Mouse (Mus musculus): Measurements from ENCODE around the gene Astl. TPM values are rescaled to one million over a fixed set of nuclear protein-coding genes. Genes with fewer than 3 reads are reported as not detected.
A peak's percentile ranks its signal among the peaks of the same experiment; 100 is the strongest.

Astl gene
- polyA plus RNA-seq, 1 experiment, result not detected

DNA sequence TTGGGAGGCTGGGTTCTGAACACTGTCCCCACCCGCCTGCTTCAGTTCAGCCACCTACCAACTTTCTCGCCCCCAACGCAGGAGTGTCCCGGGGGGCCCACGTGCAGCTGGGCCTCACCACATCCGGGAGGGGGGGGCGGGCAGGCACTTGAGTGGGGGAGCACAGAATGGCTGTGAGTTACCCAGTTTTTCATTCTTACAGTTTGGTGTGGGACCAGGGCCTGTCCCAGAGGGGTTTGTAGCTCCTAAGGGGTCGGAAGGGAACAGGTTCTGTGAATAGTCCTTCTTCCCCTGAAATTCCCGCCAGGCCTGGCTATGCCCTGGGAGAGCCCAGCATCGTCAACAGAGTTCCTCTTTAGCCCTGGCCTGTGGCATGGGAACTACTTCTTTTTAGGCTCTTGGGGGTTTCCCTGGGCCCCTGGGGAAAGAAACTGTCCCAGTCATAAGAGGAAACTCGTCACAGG, 3.3 kb upstream of the Astl start:
- TF ChIP-seq CTCF (IDR thresholded peaks at IDR 0.05; ENCODE audit: insufficient read depth, low read depth, low read length), result no peak
- no peak for TF ChIP-seq POLR2A (IDR thresholded peaks at IDR 0.05; ENCODE audit: insufficient read depth, low read depth, low read length)
- Histone ChIP-seq H3K4me3 (ENCODE audit: insufficient read depth, low read depth, low read length) (no peak overlapping the region), H3K4me1 (ENCODE audit: control insufficient read depth, insufficient read depth, low read length) (peaks cover 8% of the 10 kb centered on the region), H3K27ac (ENCODE audit: insufficient read depth, low read depth, low read length) (no peak overlapping the region)
- 57% methylated on average over 11 of the region's 11 CpGs for whole genome bisulfite sequencing

DNA sequence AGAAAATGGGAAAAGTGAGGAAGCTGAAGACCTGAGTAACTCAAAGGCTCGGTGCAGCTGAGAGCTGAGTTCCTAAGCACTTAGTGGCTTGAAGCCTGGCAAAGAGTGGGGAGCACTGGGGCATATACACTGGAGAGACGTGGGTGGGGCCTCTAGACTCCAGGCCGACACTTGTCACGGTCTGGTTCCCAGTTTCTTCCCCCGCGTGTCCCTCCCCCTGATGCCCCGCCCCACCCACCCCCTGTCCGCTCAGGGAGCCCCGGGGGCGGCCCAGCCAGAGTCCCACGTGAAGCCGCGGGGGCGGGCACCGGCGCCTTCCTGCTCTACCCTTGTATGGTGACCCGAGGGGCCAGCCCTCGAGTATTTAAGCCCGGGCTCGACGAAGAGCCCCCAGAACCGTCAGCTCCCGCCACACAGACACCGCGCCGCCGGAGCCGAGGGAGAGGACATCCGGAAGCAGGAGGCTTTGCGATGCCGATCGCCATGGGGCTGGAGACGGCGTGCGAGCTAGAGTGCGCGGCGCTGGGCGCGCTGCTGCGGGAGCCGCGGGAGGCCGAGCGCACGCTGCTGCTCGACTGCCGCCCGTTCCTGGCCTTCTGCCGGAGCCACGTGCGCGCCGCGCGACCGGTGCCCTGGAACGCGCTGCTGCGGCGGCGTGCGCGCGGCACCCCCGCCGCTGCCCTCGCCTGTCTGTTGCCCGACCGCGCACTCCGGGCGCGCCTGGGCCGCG, 2.5 kb upstream of the Astl start, which contains the start of gene Dusp2:
Dusp2 (plus strand) TSS at position 393 of the 730 bp plus-strand sequence.
- no peak within 1 kb of the TSS for H3K27ac ChIP-seq (ENCODE audit: insufficient read depth, low read depth, low read length)
- under 1% methylated on average over 76 of the region's 76 CpGs for WGBS
- H3K4me3 ChIP-seq (ENCODE audit: insufficient read depth, low read depth, low read length), result peak within 1 kb of the TSS; percentile 73
- no peak for TF ChIP-seq POLR2A (IDR thresholded peaks at IDR 0.05; ENCODE audit: insufficient read depth, low read depth, low read length)
- no peak for TF ChIP-seq CTCF (IDR thresholded peaks at IDR 0.05; ENCODE audit: insufficient read depth, low read depth, low read length)
- peaks cover 8% of the 10 kb centered on the region for H3K4me1 ChIP-seq (ENCODE audit: control insufficient read depth, insufficient read depth, low read length)

DNA sequence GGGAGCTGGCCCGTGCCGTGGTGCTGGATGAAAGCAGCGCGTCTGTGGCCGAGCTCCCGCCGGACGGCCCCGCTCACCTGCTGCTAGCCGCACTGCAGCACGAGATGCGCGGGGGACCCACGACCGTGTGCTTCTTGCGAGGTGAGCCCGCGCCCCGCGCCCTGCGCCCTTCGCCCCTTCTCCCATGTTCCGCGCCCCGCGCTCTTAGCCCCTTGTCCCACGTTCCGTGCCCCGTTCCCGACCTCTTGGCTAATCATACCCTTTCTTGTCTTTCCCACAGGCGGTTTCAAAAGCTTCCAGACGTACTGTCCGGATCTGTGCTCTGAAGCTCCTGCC, 2.0 kb upstream of the Astl start:
- Histone ChIP-seq H3K4me3 (ENCODE audit: insufficient read depth, low read depth, low read length) (peak overlapping the region; percentile 73), H3K27ac (ENCODE audit: insufficient read depth, low read depth, low read length) (no peak overlapping the region), H3K4me1 (ENCODE audit: control insufficient read depth, insufficient read depth, low read length) (peaks cover 8% of the 10 kb centered on the region)
- 7% methylated on average over 33 of the region's 33 CpGs for WGBS
- TF ChIP-seq POLR2A (IDR thresholded peaks at IDR 0.05; ENCODE audit: insufficient read depth, low read depth, low read length), result no peak

DNA sequence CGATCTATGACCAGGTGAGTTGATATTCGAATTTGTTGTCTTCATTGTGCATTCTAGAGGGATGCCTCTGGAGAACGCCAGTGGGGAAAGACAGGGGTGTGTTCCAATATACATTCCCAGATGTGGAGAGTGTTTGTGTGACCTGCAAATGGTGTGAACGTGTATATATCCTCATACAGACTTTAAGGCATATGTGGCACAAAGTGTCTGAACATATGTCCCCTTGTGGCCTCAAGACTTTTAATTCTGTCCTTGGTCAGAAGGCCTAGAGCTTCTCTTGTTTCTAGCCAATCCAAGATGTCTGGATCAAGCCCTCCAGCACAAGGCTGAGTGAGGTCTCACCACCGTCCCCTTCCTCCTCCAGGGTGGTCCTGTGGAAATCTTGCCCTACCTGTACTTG, 1.6 kb upstream of the Astl start:
- H3K4me3 ChIP-seq (ENCODE audit: insufficient read depth, low read depth, low read length), result peak overlapping the region; percentile 73
- TF ChIP-seq POLR2A (IDR thresholded peaks at IDR 0.05; ENCODE audit: insufficient read depth, low read depth, low read length), result no peak
- no peak for TF ChIP-seq CTCF (IDR thresholded peaks at IDR 0.05; ENCODE audit: insufficient read depth, low read depth, low read length)
- peaks cover 8% of the 10 kb centered on the region for H3K4me1 ChIP-seq (ENCODE audit: control insufficient read depth, insufficient read depth, low read length)
- 62% methylated on average over 5 of the region's 5 CpGs for WGBS
- H3K27ac ChIP-seq (ENCODE audit: insufficient read depth, low read depth, low read length), result no peak overlapping the region

DNA sequence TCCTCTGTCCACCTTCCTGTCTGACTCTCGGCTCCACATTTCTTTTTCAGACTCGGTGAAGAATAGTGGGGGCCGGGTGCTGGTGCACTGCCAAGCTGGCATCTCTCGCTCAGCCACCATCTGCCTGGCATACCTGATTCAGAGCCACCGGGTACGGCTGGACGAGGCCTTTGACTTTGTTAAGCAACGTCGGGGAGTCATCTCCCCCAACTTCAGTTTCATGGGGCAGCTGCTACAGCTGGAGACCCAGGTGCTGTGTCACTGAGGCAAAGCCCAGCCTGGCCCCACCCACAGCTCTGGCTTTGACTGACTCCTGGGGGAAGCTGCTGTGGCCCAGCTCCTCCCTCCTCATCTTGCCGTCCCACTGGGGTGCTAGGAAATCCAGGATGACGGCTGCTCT, 908 bp upstream of the Astl start:
- TF ChIP-seq CTCF (IDR thresholded peaks at IDR 0.05; ENCODE audit: insufficient read depth, low read depth, low read length) (no peak), POLR2A (IDR thresholded peaks at IDR 0.05; ENCODE audit: insufficient read depth, low read depth, low read length) (no peak)
- WGBS, result 79% methylated on average over 11 of the region's 11 CpGs
- Histone ChIP-seq H3K27ac (ENCODE audit: insufficient read depth, low read depth, low read length) (no peak overlapping the region), H3K4me1 (ENCODE audit: control insufficient read depth, insufficient read depth, low read length) (peaks cover 8% of the 10 kb centered on the region), H3K4me3 (ENCODE audit: insufficient read depth, low read depth, low read length) (no peak overlapping the region)

DNA sequence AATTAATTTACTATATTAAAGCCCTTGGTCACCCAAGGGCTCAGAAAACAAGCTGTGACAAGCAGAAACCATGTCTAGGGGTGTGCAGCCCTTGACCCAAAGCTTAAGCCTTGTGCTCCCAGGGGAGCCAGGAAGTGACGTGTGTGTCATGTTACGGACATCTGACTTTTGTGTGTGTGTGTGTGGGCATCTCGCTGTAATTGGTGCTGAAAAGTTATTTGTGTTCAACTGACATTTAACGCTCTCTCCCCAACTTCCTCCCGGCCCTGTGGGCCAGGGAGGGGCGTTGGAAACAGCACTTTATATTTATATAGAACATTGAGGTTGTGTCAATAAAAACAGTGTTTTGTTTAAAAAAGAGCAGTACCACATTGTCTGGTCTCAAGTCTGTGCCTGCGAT, 427 bp upstream of the Astl start:
- Histone ChIP-seq H3K27ac (ENCODE audit: insufficient read depth, low read depth, low read length) (no peak overlapping the region), H3K4me1 (ENCODE audit: control insufficient read depth, insufficient read depth, low read length) (peaks cover 8% of the 10 kb centered on the region), H3K4me3 (ENCODE audit: insufficient read depth, low read depth, low read length) (no peak overlapping the region)
- WGBS, result 83% methylated on average over 7 of the region's 7 CpGs
- TF ChIP-seq CTCF (IDR thresholded peaks at IDR 0.05; ENCODE audit: insufficient read depth, low read depth, low read length) (no peak), POLR2A (IDR thresholded peaks at IDR 0.05; ENCODE audit: insufficient read depth, low read depth, low read length) (no peak)

DNA sequence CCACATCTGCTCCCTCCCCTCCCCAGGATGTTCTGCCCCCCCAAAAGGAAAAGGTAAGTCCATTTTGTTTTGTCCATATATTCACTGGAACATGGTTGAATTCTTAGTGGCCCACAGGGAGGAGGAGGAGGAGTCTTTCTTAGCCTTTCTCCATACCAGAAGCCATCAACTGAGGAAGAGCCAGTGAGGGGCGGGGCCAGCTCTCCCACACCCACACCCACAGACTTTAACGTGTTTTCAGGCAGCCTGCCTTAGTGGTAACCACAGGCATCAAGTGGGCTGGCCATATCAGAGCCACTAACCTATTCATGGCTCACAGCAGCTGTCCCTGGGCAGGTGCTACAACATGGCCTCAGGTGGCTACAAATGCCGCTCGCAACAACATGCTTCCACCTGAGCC, 394 bp downstream of the Astl start:
- Histone ChIP-seq H3K4me3 (ENCODE audit: insufficient read depth, low read depth, low read length) (no peak overlapping the region), H3K27ac (ENCODE audit: insufficient read depth, low read depth, low read length) (no peak overlapping the region), H3K4me1 (ENCODE audit: control insufficient read depth, insufficient read depth, low read length) (peaks cover 8% of the 10 kb centered on the region)
- TF ChIP-seq POLR2A (IDR thresholded peaks at IDR 0.05; ENCODE audit: insufficient read depth, low read depth, low read length) (no peak), CTCF (IDR thresholded peaks at IDR 0.05; ENCODE audit: insufficient read depth, low read depth, low read length) (no peak)
- 72% methylated on average over 4 of the region's 4 CpGs for WGBS

DNA sequence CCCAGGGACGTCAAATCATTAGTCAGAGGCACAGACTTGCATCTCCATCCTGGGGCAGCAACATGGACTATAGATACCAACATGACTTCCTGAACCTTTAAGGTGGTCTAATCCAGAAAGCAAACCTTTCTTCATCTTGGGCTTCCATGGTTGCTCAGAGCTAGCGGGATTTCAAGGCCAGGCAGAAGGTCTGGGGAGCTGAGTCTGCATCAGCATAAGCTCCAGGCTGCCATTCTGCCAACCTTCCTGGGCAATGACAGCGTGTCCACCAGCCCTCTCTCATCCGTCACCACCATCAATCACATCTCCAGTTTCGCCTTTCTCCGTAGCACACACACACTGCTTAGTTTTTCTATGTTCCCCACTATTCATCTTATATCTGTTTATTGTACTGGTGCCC, 823 bp downstream of the Astl start:
- Histone ChIP-seq H3K4me1 (ENCODE audit: control insufficient read depth, insufficient read depth, low read length) (peaks cover 8% of the 10 kb centered on the region), H3K27ac (ENCODE audit: insufficient read depth, low read depth, low read length) (no peak overlapping the region), H3K4me3 (ENCODE audit: insufficient read depth, low read depth, low read length) (no peak overlapping the region)
- WGBS, result 87% methylated on average over 6 of the region's 6 CpGs
- TF ChIP-seq POLR2A (IDR thresholded peaks at IDR 0.05; ENCODE audit: insufficient read depth, low read depth, low read length) (no peak), CTCF (IDR thresholded peaks at IDR 0.05; ENCODE audit: insufficient read depth, low read depth, low read length) (no peak)

DNA sequence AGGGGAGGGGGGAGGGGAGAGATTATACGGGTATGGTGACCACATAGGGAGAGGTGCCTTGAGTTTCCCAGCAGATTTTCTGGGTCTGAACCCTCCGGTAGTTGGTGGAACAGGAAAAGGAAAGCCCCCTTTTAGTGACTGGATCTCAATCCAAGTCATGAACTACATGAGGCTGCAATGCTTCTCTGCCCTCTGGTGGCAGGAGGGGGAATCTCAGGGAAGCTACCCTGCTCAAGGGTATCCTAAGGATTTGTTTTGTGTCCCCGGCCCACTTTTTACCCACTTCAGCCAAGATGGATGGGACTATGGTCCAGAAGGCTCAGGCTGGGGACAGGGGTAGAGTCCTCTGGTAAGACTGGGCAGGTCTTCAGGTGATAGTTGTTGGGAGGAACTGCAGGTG, 2.7 kb downstream of the Astl start:
- 12% methylated on average over 3 of the region's 3 CpGs for WGBS
- no peak overlapping the region for H3K4me3 ChIP-seq (ENCODE audit: insufficient read depth, low read depth, low read length)
- no peak overlapping the region for H3K27ac ChIP-seq (ENCODE audit: insufficient read depth, low read depth, low read length)
- peaks cover 5% of the 10 kb centered on the region for H3K4me1 ChIP-seq (ENCODE audit: control insufficient read depth, insufficient read depth, low read length)
- TF ChIP-seq POLR2A (IDR thresholded peaks at IDR 0.05; ENCODE audit: insufficient read depth, low read depth, low read length), result no peak
- peak; percentile 13; the same call in 1 of the 2 replicates for TF ChIP-seq CTCF (IDR thresholded peaks at IDR 0.05; ENCODE audit: insufficient read depth, low read depth, low read length)
